Mouse (Mus musculus): ENCODE results near the gene Gm49318. TPM values are rescaled to one million over a fixed set of nuclear protein-coding genes. Genes with fewer than 3 reads are reported as not detected.

Gm49318 gene
- polyA plus RNA-seq, 1 experiment, result not detected

DNA sequence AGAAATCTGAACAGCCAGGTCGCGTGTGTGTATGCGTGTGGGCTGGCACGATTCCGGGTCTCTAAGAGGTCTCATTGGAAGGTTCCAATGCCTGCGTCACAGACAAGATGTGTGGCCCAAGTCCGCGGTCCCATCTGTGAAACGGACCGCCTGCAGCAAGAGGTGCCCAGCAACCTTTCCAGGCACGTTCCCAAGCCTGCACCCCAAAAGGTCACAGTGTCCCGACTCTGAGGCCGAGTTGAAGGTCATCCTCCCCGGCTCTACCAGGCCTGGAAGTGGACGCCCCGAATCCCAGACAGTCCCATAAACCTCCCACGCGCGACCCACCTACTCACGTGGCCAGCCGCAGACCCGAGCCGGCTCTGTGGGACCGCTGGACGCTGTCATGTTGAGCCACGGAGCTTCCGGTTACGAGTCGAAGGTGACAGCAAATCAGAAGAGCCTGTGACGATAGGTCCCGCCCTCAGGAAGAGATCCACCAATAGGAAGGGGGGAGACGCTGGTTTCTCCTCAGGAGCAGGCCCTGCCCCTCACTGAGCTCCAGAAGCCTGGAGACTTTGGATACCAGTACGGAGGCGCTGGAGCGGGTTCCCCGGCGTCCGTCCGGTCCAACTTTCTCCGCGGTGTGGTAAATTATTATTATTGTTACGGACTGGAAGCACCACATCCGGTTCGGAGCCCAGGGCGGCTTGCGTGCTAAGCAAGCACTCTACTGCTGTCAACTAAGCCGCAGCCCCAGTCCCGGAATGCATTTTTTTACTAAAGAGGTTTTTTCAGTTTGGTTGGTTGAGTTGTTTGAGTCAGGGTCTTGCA is 14.2 kb upstream of the Gm49318 start, which contains the start of gene Ecsit:
Gene Ecsit (minus strand): TSS at position 417 of the 813 bp plus-strand sequence.
- no peak for TF ChIP-seq GATA1 (IDR thresholded peaks at IDR 0.05; ENCODE audit: low read length)

GRCm38 (mm10) chr9:22084667-22085021 is 13.6 kb upstream of the Gm49318 start:
- TF ChIP-seq GATA1 (IDR thresholded peaks at IDR 0.05; ENCODE audit: low read length), result no peak

DNA sequence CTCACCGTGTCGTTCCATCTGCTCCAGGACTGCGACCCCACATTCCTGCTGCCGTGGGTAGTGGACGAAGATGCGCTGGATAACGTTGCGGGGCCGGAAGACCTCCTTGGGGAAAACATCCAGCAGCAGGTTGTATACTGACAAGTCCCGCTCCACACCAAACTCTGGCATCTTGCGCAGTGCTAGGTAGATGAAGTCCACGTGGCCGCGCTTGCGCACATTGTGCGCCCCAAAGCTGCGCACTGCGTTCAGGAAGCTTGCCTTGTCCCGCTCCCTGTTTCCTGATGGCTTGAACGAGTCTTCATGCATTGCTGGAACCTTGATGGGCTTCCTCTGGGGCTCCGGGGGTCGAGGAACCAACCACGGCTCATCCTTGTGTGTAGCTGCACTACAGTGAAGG is 5.2 kb upstream of the Gm49318 start:
- no peak for TF ChIP-seq GATA1 (IDR thresholded peaks at IDR 0.05; ENCODE audit: low read length)

- TF ChIP-seq GATA1 (IDR thresholded peaks at IDR 0.05; ENCODE audit: low read length), result no peak
Measured at GRCm38 (mm10) chr9:22072276-22072675, 1.2 kb upstream of the Gm49318 start.

GRCm38 (mm10) chr9:22069881-22070553 is 1.0 kb downstream of the Gm49318 start:
- no peak for TF ChIP-seq GATA1 (IDR thresholded peaks at IDR 0.05; ENCODE audit: low read length)

DNA sequence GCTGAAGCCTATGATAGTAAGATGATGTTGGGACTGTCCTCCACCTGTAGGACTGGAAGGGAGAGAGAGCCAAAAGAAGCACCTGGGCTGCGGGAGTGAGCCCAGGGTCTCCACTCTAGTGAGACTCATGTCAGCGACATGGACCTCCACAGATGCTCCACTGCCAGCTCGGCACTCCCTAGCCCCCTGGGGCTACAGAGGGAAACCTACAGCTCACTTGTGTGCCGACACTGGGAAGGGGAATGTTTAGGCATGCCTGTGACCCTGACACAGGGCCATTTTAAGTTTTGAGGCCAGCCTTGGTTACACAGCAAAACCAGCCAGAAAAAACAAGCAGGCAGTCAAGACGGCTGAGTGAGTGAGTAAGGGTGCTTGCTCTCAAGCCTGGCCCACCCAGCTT is 3.9 kb downstream of the Gm49318 start:
- TF ChIP-seq GATA1 (IDR thresholded peaks at IDR 0.05; ENCODE audit: low read length), result no peak

GRCm38 (mm10) chr9:22066433-22066832 is 4.6 kb downstream of the Gm49318 start:
- TF ChIP-seq GATA1 (IDR thresholded peaks at IDR 0.05; ENCODE audit: low read length), result no peak

- TF ChIP-seq GATA1 (IDR thresholded peaks at IDR 0.05; ENCODE audit: low read length), result no peak
Measured at GRCm38 (mm10) chr9:22065642-22066041, 5.4 kb downstream of the Gm49318 start.

DNA sequence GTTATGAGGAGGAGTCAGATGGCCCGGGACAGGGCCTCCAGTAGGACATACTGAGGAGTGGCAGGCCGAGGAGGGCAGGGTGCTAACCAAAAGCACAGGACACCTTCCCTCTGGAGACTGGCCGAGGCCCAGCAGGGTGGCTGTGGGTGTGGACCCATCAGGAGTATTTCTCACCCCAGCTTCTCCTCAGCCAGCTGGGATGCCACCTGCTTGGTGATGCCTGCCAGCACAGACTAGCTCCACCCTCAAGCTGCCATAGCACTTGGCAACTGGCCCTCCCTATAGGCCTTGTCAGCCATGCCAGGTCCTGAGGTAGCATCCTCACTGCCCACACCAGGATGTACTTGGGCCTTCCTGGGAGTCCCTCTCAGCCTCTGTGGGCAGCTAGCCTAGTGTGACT is 6.7 kb downstream of the Gm49318 start:
- no peak for TF ChIP-seq GATA1 (IDR thresholded peaks at IDR 0.05; ENCODE audit: low read length)

DNA sequence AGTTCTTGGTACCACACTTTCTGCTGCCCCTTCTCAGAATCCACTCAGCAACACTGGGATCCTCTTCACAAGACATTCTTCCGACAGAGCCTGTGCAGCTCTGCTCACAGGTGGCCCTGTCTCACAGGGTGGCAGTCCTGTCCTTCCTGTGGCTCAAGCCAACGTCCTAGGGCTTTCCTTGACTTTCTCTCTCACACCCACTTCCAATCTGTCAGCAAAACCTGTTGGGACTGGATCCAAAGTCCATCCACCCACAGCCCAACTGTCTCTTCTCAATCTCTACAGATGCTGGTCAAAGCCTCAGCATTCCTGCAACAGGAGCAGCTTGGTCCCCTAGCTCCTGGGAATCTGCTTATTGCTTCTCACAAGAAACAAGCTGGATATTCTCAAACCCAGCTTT is 9.7 kb downstream of the Gm49318 start:
- no peak for TF ChIP-seq GATA1 (IDR thresholded peaks at IDR 0.05; ENCODE audit: low read length)

GRCm38 (mm10) chr9:22058011-22058424 is 13.0 kb downstream of the Gm49318 start:
- TF ChIP-seq GATA1 (IDR thresholded peaks at IDR 0.05; ENCODE audit: low read length), result no peak

DNA sequence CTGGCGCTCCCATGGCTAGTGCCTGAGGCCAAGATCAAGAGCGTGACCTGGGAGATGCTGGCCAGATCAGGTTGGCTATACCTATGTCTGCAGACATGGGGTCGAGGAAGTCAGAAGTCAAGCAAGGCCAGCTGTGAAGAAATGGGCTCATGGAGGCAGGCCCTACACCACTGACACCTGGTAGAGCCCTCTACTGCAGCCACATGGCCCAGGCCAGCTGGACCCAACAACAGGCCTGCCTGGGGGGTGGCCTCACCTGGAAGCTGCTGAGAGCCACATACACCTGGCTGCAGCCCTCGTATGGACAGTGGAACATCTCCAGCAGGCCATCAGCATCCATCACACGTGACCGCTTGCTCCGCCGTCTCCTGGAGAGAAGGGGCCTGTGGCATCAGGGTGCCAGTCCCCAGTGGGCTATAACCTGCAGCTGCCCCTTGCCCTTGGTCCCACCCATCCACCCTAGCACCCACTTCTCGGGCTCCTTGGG is 14.0 kb downstream of the Gm49318 start:
- no peak for TF ChIP-seq GATA1 (IDR thresholded peaks at IDR 0.05; ENCODE audit: low read length)

- no peak for TF ChIP-seq GATA1 (IDR thresholded peaks at IDR 0.05; ENCODE audit: low read length)
Measured at GRCm38 (mm10) chr9:22056303-22056910, 14.7 kb downstream of the Gm49318 start.

DNA sequence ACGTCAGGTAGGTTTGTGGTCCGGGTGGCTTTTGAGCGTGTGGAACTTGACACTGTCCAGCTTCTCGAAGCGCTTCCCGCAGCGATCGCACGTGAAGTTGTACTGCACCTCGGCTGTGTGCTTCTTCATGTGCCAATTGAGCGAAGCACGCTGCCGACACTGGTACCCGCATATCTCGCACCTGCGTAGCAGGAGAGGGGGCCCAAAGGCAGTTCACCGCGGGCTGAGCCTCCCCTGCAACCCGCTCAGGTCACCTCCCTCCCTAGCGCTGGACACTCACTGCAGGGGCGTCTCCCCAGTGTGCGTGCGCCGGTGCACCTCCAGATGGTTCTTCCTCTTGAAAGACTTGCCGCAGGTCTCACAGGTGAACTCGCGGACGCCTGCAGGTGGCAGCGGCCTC is 15.3 kb downstream of the Gm49318 start:
- TF ChIP-seq GATA1 (IDR thresholded peaks at IDR 0.05; ENCODE audit: low read length), result no peak

DNA sequence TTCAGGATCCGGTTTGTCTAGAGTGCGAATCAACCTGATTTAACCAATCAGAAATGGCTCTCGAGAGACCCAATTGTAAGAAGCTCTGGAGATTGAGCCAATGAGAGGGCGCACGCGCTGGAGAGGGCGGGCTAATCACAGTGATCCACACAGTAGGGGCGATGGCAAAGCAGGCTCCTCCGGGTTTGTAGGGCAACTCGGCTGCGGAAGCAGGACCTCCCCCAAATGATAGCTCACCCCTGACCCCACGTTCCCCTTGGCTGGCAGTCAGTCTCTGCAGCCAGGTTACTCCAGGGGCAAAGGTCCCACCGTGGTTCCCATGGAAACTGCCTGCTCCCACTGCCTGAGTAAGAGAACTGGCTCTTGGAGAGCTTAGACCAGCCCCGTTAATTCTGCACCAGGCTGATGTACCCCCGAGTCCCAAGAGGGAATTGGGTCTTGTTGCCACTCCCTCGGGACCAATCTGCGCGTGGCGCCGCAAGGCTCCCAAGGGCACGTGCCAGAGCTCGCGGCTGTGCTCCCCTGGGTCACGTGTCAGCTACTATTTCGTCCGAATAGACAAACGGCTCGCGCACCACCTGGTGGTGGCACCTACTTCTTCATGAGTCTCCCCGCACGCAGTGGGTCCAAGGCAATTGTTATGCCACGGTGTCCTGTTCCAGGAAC is 16.5 kb downstream of the Gm49318 start:
- no peak for TF ChIP-seq GATA1 (IDR thresholded peaks at IDR 0.05; ENCODE audit: low read length)

- no peak for TF ChIP-seq GATA1 (IDR thresholded peaks at IDR 0.05; ENCODE audit: low read length)
Measured at GRCm38 (mm10) chr9:22053657-22054056, 17.4 kb downstream of the Gm49318 start.

All from G1E-ER4 (cell line).